Mouse (Mus musculus) heart, adult 2 months (tissue): Measurements from ENCODE around the gene Trim23.

Experiments
- CTCF ChIP-seq: fragments of 200-600 bp; IDR thresholded peaks from 2 replicates; pipeline ENCODE4 v1.8.1; 2022; ENCODE audit warnings: antibody characterized with exemption, mild to moderate bottlenecking, moderate library complexity
- EP300 ChIP-seq: fragments of 200-500 bp; IDR thresholded peaks from 2 replicates; pipeline ENCODE4 v1.6.1; 2011; ENCODE audit warnings: low read depth, low read length, control low read depth; ENCODE audit not compliant: insufficient read depth
- POLR2A ChIP-seq: fragments of 200-500 bp; IDR thresholded peaks from 2 replicates; pipeline ENCODE4 v1.6.1; 2011; ENCODE audit warnings: mild to moderate bottlenecking, low read depth, low read length, control low read depth; ENCODE audit not compliant: insufficient read depth

DNA sequence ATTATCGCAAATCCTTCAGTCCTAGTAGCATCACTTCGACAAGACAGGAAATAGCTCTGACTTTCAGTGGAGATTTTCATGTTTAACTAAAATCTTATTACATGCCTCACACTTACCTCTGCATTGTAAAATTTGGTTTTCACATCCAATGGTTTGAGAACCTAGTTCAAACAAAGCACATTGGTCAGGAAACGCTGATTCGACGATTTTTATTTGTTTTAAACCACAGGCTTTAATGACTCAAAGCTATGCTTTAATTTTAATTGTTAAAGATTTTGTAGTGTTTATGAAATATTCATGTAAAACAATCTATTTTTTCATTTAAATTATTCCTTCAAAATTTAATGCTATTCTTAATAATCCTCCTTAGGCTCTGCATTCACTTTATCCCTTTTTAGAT, 24.4 kb upstream of the Trim23 start:
- TF ChIP-seq EP300 (no peak), POLR2A (no peak), CTCF (no peak)
